Mouse (Mus musculus) olfactory bulb, adult 2 months (tissue): ENCODE results near the gene Tnfsf18. TPM values are rescaled to one million over a fixed set of nuclear protein-coding genes. Genes with fewer than 3 reads are reported as not detected.

Source experiments
- H3K27ac ChIP-seq: fragments of 200-500 bp; 2 replicates; pipeline ENCODE4 v1.5.1; 2012; ENCODE audit warnings: low read depth, low read length; ENCODE audit not compliant: insufficient read depth
- H3K4me1 ChIP-seq: fragments of 200-500 bp; 2 replicates; pipeline ENCODE4 v1.6.1; 2012; ENCODE audit warnings: low read length; ENCODE audit not compliant: control insufficient read depth, insufficient read depth
- H3K4me3 ChIP-seq: fragments of 200-500 bp; 2 replicates; pipeline ENCODE4 v1.5.1; 2012; ENCODE audit warnings: mild to moderate bottlenecking, low read depth, low read length, moderate library complexity; ENCODE audit not compliant: insufficient read depth
- CTCF ChIP-seq: fragments of 200-500 bp; IDR thresholded peaks from 2 replicates; pipeline ENCODE4 v1.5.1; 2012; ENCODE audit warnings: low read depth, mild to moderate bottlenecking, low read length, moderate library complexity; ENCODE audit not compliant: insufficient read depth
- POLR2A ChIP-seq: fragments of 200-500 bp; IDR thresholded peaks from 2 replicates; pipeline ENCODE4 v1.6.1; 2012; ENCODE audit warnings: mild to moderate bottlenecking, low read depth, low read length, moderate library complexity; ENCODE audit not compliant: insufficient read depth
- WGBS: fragments of 180-500 bp; shearing (Covaris S2); methylation state at CpG from one replicate; pipeline ENCODE4 v1.1.7; 2018; 5-methylcytosine and 5-hydroxymethylcytosine counted together
- polyA plus RNA-seq: library from polyadenylated mRNA; stranded (reverse); fragments of >200 nt; gene quantifications from 2 replicates; pipeline ENCODE4 v1.2.4, GENCODE M21; 2012; ENCODE audit warnings: low replicate concordance; ENCODE audit not compliant: missing spikeins, insufficient read depth, insufficient read length

Tnfsf18 gene
- polyA plus RNA-seq, 1 experiment, result not detected

- H3K27ac ChIP-seq, result no peak overlapping the region
- 93% methylated on average over 5 of the region's 5 CpGs for WGBS
- H3K4me3 ChIP-seq, result no peak overlapping the region
- no peak for TF ChIP-seq CTCF
- no peak for TF ChIP-seq POLR2A
- no peaks in the 10 kb centered on the region for H3K4me1 ChIP-seq
Measured at GRCm38 (mm10) chr1:161550596-161551095, 56.2 kb downstream of the Tnfsf18 start.

- no peak for TF ChIP-seq POLR2A
- no peak for TF ChIP-seq CTCF
- Histone ChIP-seq H3K4me1 (no peaks in the 10 kb centered on the region), H3K27ac (no peak overlapping the region), H3K4me3 (no peak overlapping the region)
- 82% methylated on average over 2 of the region's 2 CpGs for WGBS
Measured at GRCm38 (mm10) chr1:161552098-161552497, 57.6 kb downstream of the Tnfsf18 start.

Other genes with a start within 250 kb of the Tnfsf18 start
- gene Prdx6, start 243.4 kb upstream of the Tnfsf18 start, polyA plus RNA-seq, result 347 TPM in 1 of 2 replicates, not detected in the other
- not detected in 2 replicates for gene Tnfsf4, start 99.2 kb upstream of the Tnfsf18 start, polyA plus RNA-seq